Comparison of ENCODE assay signal across 8 mouse cellular contexts in the genomic region with DNA sequence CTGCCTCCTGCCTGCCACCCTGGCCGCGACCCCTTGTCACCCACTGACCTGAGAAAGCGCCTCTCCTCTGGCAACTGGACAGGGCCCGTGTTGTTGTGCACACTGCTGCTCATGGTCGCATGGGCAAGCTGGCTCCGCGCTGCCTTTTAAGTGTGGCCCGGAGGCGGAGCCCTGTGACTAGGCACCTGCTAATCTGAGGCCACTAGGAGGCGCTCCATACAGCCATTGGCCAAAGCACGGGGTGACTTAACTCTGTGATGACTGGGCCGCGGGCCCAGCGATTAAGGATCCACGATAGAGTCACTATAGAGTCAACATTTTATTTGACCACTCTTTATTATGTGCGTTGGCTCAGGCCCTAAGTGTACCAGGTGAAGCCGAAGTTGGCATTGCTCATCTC. TPM values are rescaled to one million over a fixed set of nuclear protein-coding genes. Genes with fewer than 3 reads are reported as not detected.
DNase-seq lines count a peak whose midpoint lies in the region; ATAC-seq lines count a peak whose summit lies in the region.

No protein-coding gene starts in this region.

- peak; percentile 29 for ATAC-seq in midbrain, embryonic 11.5 days (ENCODE audit: low FRiP score)
- no peak for ATAC-seq in midbrain, embryonic 15.5 days (replicated peaks)
- 0 out of 2 replicates have a peak, but pooled peaks have one; percentile 5 for ATAC-seq in frontal cortex, adult (ENCODE audit: low TSS enrichment)
- no peak for ATAC-seq in inflammation-experienced regulatory T-cells, adult 6 months

- peak; percentile 92 for DNase-seq in midbrain, embryonic 11.5 days (ENCODE audit: low spot score, missing footprints)
- peak; percentile 63 for DNase-seq in T-cell, adult 2 months (ENCODE audit: low spot score)
- DNase-seq in cerebellum, adult 9-10 months = peak; percentile 61
- DNase-seq in liver = peak; percentile 68
- DNase-seq in naive thymus-derived CD4-positive, alpha-beta T cell, adult 2 months (ENCODE audit: low read depth) = peak; percentile 66

- no peak overlapping the region for H3K4me3 ChIP-seq in midbrain, embryonic 11.5 days (ENCODE audit: low read depth, low read length)
- H3K4me3 ChIP-seq in midbrain, embryonic 15.5 days = no peak overlapping the region

- no peak overlapping the region for H3K9ac ChIP-seq in midbrain, embryonic 11.5 days (ENCODE audit: low read length)
- no peak overlapping the region for H3K9ac ChIP-seq in midbrain, embryonic 15.5 days

- peaks cover 19% of the 10 kb centered on the region for H3K27me3 ChIP-seq in midbrain, embryonic 11.5 days (ENCODE audit: control insufficient read depth, insufficient read depth, low read length)
- H3K27me3 ChIP-seq in midbrain, embryonic 15.5 days (replicated peaks) = peaks cover 17% of the 10 kb centered on the region

- WGBS in midbrain, embryonic 11.5 days = 31% methylated on average over 17 of the region's 17 CpGs
- WGBS in midbrain, embryonic 15.5 days = 28% methylated on average over 17 of the region's 17 CpGs

- no peaks in the 10 kb centered on the region; the same call in 1 of the 2 replicates for H3K36me3 ChIP-seq in midbrain, embryonic 11.5 days (ENCODE audit: control insufficient read depth, insufficient read depth, low read length)
- no peaks in the 10 kb centered on the region for H3K36me3 ChIP-seq in midbrain, embryonic 15.5 days (replicated peaks)

- no peak overlapping the region for H3K27ac ChIP-seq in midbrain, embryonic 11.5 days (ENCODE audit: low read depth, low read length)
- H3K27ac ChIP-seq in midbrain, embryonic 15.5 days = no peak overlapping the region

- no peaks in the 10 kb centered on the region for H3K9me3 ChIP-seq in midbrain, embryonic 11.5 days (ENCODE audit: control insufficient read depth, low read length)
- no peaks in the 10 kb centered on the region for H3K9me3 ChIP-seq in midbrain, embryonic 15.5 days

- H3K4me1 ChIP-seq in midbrain, embryonic 11.5 days (ENCODE audit: control insufficient read depth, insufficient read depth, low read length) = peaks cover 26% of the 10 kb centered on the region
- peaks cover 21% of the 10 kb centered on the region for H3K4me1 ChIP-seq in midbrain, embryonic 15.5 days

- no peak overlapping the region for H3K4me2 ChIP-seq in midbrain, embryonic 11.5 days
- no peak overlapping the region for H3K4me2 ChIP-seq in midbrain, embryonic 15.5 days

RNA-seq across cellular contexts. Expression of a gene that starts 6.4 kb away (rescaled TPM):
- 0.31 and 0.40 TPM in 2 replicates for polyA plus RNA-seq in midbrain, embryonic 11.5 days (2014; fragmentation: Nextera tagmentation; extraction: Ambion mirVana)
- 5.8 and 5.9 TPM in 2 replicates for polyA plus RNA-seq in midbrain, embryonic 15.5 days (2015; fragmentation: Nextera tagmentation; extraction: Ambion mirVana)
- polyA plus RNA-seq in inflammation-experienced regulatory T-cells, adult 6 months (2017; shearing (Covaris generic)) = not detected

RNA-seq across cellular contexts. Expression of a gene that starts 8.1 kb away (rescaled TPM):
- 3.4 and 4.0 TPM in 2 replicates for polyA plus RNA-seq in midbrain, embryonic 11.5 days (2014; fragmentation: Nextera tagmentation; extraction: Ambion mirVana)
- polyA plus RNA-seq in midbrain, embryonic 15.5 days (2015; fragmentation: Nextera tagmentation; extraction: Ambion mirVana) = 4.5 and 4.7 TPM in 2 replicates
- polyA plus RNA-seq in inflammation-experienced regulatory T-cells, adult 6 months (2017; shearing (Covaris generic)) = 1 to 10 TPM in 1 of 3 experiments, under 1 TPM in 1, not detected in 1; 0.35 to 1.2 TPM

RNA-seq across cellular contexts. Expression of a gene that starts 8.5 kb away (rescaled TPM):
- polyA plus RNA-seq in midbrain, embryonic 11.5 days (2014; fragmentation: Nextera tagmentation; extraction: Ambion mirVana) = 167 and 172 TPM in 2 replicates
- polyA plus RNA-seq in midbrain, embryonic 15.5 days (2015; fragmentation: Nextera tagmentation; extraction: Ambion mirVana) = 171 and 172 TPM in 2 replicates
- 100 to 1,000 TPM; 194 to 284 (median 245) TPM for polyA plus RNA-seq in inflammation-experienced regulatory T-cells, adult 6 months (2017; shearing (Covaris generic))

RNA-seq across cellular contexts. Expression of a gene that starts 8.6 kb away (rescaled TPM):
- 3.2 and 3.6 TPM in 2 replicates for polyA plus RNA-seq in midbrain, embryonic 11.5 days (2014; fragmentation: Nextera tagmentation; extraction: Ambion mirVana)
- 9.6 and 12.2 TPM in 2 replicates for polyA plus RNA-seq in midbrain, embryonic 15.5 days (2015; fragmentation: Nextera tagmentation; extraction: Ambion mirVana)
- 1 to 10 TPM in 1 of 3 experiments, under 1 TPM in 1, not detected in 1; 0.56 to 1.1 TPM for polyA plus RNA-seq in inflammation-experienced regulatory T-cells, adult 6 months (2017; shearing (Covaris generic))

Comparison
In these comparisons a context has a peak if more than half of its experiments do, and no peak if none do; other contexts are left out.
1. ATAC-seq: peak in midbrain, embryonic 11.5 days (single experiment) and frontal cortex, adult (single experiment); none in midbrain, embryonic 15.5 days (single experiment) and inflammation-experienced regulatory T-cells, adult 6 months (single experiment).
2. Peak in every context shown above with its lines, with median percentiles within 50 percentile points of each other: DNase-seq.